Mouse (Mus musculus) gastrocnemius, postnatal 36 days (tissue): Measurements from ENCODE around the gene Cfap69. TPM values are rescaled to one million over a fixed set of nuclear protein-coding genes. Genes with fewer than 3 reads are reported as not detected.

Source experiments
- DNase-seq, 2 experiments: peaks; one replicate each; pipeline ENCODE4 v3.0.0; 2022
- intact Hi-C: fragments of 180-260 bp; cut with DNase I; formaldehyde crosslinking; loops from one replicate; pipeline ENCODE4 v1.15.1; 2025
- total RNA-seq, 2 experiments: library from RNA; stranded (reverse); gene quantifications; 2 replicates each; pipeline ENCODE4 v1.2.3; 2021

The Cfap69 gene
- total RNA-seq, 2 experiments from 2014 or later, result 0.41 TPM; not detected in 1

DNA sequence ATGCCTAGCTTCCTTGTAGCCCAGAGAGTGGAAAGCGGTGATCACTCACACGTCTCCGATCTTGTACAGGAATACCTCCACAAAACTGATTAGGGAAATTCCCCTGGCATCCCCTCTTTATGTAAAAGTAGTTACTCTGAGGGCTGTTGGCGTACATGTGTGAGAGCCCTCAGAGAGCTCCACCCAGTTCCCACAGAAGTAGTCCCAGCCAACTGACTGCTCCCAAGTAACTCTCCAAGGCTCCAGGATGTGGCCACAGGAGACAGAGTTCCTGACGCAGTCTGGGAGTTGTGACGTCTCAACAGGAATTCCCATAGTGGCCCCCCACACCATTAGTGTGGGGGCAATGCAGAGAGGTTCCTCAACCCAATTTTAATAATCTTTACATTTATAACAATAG is 982 bp downstream of the Cfap69 start:
- DNase-seq, result no peak
- intact Hi-C loops, result no loop called here

DNA sequence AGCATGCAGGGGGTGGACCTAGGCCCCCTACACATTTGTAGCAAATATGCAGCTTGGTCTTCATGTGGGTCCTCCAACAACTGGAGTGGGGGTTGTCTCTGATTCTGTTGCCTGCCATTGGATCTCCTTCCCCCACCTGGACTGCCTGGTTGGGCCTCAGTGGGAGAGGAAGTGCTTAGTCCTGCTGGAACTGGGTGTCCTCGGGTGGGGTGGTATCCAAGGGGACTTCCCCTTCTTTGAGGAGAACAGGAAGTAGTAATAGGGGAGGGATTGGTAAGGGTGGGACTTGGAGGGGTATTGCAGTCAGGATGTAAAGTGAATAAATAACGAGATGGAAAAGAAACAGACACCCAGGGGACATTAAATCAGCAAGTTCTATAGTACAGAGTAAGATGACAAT is 5.4 kb downstream of the Cfap69 start:
- intact Hi-C loops, result no loop called here
- DNase-seq, result no peak

DNA sequence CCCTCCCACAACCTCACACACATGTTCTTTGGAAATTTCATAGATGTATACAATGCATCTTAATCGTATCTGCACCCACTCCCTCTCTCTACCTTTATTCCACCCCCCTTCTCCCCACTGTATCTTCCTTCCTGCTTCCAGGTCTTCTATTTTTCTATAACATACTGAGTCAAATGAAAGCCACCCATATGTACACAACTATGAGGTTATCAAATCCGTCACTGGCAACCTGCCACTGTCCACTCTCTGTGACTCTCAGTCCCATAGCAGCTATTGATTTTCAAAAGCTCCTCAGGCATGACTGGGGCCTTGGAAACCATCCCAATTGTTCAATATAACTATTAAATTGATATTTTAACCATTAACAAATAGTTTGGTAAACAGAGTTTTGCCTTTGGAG is 6.1 kb downstream of the Cfap69 start:
- DNase-seq, result no peak
- intact Hi-C loops, result no loop called here

DNA sequence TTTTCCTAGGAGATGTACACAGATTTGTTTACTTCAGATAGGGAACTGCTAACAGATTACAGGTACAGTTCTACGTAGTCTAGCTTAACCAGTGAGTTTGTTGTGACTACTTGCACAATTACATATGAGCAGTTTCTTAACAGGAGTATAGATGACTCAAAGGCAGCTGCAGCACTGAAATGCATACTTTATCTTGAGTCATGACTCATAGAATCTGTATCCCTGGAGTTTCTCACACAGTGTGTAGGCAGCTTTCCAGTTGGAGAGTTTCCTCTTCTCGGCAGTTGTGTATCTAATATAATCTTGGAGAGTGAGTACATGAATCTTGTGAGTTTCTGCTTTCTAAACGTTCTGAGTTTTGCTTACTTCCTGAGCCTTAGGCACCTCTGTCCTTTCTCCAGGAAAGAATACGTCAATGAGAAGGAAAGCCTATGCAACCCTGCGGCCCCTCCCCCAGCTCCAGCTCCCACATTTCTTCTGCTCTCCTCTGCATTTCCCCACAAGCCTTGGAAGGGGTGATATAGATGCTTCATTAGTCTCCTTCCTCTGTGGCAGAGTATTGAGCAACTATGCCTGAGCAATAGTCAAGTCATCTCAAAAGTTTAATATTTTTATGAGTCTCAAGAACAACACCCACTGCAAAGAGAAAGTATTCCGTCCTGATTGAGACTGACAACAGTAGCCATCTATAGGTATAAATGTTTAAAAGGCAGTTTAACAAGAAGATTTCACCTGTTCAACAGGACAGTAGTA is 15.0 kb downstream of the Cfap69 start:
- DNase-seq, result no peak
- intact Hi-C loops, result loop anchor here (10.0 kb wide), 1 partner anchor 144 kb away; no protein-coding TSS in a partner anchor

DNA sequence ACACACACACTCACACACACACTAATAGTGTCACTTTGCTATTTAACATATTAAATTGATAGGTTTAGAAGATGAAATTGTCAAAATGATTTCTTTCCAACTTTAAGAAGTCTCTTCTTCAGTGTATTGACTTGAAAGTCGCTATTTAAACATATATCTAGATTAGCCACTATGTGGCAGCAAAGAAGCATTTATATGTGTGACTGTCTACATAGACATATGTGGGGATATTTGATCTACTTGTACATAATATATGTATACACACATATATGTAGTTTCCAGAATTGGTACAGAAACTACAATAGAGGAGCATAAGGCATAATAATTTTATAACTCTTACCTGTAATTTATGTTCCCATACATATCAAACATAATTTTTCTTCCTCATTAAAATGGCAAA is 17.9 kb downstream of the Cfap69 start:
- intact Hi-C loops, result loop anchor here (10.0 kb wide), 1 partner anchor 141 kb away; no protein-coding TSS in a partner anchor
- DNase-seq, result no peak

DNA sequence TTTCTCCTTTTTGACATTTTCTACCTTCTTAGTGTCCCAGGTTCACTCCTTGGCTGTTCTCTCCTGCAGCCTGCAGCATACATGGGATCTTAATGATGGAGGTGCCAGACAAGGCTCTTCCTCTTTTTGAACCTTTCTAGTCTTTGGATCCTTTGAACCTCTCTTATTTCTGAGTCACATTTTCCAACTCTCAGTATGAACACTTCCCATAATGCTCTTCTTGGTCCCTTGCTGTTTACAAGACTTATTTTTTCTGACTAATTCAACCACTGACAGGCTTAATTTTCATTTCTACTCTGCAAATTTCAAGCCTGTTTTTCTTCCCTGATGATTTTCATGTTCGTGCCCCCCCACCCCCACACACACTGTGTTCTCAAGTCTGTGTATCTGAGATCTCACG is 25.5 kb downstream of the Cfap69 start:
- intact Hi-C loops, result no loop called here
- no peak for DNase-seq

DNA sequence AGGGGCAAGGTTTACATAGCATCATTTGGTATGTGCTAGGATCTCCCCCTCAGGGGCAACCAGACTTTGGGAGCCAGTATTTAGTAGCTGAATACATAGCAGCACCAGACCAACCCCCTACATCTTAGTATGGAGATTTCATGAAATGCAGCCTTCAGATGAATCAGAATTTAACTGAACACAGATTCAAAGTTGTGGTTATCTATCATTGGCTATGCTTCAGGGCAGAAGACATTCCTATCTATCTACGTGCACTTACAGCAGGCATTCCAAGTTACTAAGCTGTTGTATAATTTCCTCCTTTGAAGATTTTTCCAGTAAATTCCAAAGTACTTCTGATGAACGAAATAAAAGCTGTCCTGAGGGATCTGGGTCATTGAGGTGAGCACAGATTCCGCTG is 38.5 kb downstream of the Cfap69 start:
- no peak for DNase-seq
- intact Hi-C loops, result no loop called here

DNA sequence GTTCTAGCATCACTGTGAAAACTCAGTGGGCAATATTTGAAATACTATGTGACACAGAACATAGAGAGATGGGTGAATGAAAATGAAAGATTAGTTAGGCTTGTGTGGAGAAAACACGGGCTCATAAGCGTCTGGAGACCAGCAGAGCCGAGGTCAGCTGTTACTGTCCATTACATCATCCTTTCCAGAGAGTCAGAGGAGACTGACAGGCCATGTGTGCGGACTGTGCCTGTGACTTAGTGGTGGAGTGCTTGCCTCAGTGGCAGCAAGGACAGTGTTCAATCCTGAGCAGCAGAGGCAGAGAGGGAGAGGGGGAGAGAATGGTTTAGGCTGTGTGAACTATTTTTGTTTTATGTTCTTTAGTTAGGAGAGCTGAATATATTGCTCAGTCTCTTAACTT is 45.7 kb downstream of the Cfap69 start:
- no peak for DNase-seq
- intact Hi-C loops, result no loop called here

DNA sequence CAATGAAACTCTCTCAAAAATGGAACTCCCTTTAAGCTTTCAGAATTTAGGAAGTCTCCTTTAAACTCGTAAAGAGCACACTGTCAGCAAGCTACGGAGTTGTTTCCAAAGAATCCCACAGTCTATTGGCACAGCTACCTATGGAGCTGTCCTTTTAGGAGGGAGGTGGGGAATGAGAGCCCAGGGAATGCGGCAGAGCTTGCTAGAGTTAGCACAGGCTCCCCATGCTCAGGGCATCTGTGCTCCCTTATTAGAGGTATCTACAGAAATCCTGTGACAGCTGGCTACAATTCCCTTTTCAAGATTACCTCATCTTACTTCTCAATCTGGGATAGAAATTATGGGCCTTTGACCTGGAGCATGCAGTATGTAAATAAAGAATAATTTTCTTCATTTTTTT is 53.5 kb downstream of the Cfap69 start:
- intact Hi-C loops, result no loop called here
- no peak for DNase-seq

DNA sequence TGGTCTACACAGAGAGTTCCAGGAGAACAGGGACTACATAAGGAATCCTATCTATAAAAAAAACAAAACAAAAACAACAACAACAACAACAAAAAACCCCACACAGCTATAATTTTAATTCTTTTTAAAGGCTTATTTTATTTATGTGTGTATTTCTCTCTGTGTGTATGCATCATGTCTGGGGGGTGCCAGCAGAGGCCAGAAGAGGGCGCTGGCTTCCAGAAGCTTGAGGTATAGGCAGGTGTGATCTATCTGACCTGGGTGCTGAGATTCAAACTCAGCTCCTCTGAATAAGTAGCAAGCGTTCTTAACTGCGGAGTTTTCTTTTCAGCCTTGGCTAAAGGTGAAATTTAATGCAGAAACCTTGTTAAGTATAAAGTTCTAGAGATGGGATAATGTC is 76.4 kb downstream of the Cfap69 start:
- intact Hi-C loops, result no loop called here
- DNase-seq, result no peak

DNA sequence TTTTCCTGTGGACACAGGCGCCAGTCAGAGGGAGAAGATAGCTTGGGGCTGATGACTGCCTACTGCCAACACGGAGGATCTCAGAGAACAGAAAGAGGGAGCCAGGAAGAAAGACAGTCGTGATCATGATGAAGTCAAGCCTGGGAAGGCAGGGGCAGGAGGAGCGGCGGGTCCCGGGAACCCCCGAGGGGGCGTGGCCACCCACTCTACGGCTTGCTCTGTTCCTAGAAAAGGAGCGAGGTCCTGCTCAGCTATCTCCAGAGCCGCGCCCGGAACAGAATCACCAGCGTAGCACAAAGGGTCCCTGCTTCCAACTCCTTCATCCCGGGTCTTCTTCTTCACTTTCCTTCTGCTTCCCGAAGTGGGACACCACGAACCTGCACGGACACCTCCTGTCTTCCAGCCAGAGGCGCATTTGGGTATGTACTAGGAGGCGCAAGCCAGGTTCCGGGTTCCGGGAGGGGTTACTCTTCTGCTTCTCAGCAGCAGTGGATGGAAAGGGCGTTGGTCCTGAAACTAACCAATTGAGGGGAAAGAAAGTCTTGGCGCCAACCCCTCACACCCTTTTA is 90.2 kb downstream of the Cfap69 start, which contains the start of gene Gm8773:
Gene Gm8773 (plus strand): TSS at position 51 of the 569 bp plus-strand sequence.
- DNase-seq, result peak in 1 of 2 experiments; percentile 4
- intact Hi-C loops, result no loop called here

DNA sequence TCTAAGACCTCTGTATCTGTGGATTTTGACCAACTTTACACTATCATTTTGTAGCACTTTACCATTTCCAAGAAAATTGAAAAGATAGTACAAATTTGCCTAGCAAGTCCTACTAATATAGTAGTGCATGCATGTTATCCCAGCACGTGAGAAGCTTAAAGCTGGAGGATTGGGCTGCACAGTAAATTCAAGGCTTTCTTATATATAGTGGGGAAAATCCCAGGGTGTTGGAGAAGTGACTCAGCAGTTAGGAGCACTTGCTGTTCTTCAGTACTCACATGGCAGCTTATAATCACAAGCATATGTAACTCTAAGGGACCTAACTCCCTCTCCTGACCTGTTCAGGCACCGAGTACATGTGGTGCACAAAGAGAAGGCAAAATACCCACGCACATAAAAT is 101.6 kb downstream of the Cfap69 start:
- DNase-seq, result no peak
- intact Hi-C loops, result no loop called here

DNA sequence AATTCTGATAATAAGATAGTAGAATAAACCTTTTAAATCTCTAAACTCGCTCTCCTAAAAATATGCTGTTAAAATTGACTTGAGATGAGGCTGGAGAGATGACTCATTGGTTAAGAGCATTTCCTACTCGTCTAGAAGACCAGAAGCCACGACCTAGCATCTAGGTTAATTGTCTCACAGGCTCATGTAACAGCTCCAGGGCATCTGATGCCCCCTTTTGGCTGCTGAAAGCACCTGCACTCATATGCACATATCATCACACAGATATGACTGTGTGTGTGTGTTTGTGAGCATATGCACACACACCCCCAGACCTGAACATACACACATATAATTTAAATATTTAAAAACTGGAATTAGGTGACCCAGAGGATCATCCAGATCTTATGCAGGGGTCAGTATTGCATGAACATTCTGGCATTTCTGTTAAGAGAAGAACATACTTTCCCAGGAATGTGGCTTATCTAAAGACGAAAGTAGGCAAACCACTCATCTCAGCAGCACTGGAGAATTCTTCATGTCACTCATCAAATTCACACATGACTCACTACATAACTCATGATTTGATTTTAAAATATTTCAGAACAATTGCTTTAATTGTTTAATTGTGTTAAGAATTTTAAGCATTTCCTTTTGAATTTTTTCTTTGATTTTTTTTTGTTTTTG is 102.9 kb downstream of the Cfap69 start:
- no peak for DNase-seq
- intact Hi-C loops, result no loop called here

DNA sequence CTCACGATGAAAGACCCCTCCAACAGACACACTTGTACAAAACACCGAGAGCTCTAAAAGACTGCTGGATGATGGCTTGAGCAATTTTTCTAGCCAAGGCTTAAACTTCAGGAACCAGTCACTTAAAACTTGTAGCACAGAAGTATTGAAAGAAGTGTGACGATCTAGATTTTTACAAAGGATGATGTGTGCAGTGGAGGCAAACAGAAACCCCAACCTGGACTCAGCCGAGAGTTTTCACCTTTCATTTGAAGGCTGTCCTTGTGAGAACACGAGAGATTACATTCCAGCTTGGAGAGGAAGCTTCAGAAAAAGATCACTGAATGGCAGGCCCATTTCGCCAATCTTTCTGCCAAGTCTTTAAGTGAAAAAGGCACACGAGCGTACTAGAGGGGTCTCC is 104.2 kb downstream of the Cfap69 start:
- DNase-seq, result no peak
- intact Hi-C loops, result no loop called here

DNA sequence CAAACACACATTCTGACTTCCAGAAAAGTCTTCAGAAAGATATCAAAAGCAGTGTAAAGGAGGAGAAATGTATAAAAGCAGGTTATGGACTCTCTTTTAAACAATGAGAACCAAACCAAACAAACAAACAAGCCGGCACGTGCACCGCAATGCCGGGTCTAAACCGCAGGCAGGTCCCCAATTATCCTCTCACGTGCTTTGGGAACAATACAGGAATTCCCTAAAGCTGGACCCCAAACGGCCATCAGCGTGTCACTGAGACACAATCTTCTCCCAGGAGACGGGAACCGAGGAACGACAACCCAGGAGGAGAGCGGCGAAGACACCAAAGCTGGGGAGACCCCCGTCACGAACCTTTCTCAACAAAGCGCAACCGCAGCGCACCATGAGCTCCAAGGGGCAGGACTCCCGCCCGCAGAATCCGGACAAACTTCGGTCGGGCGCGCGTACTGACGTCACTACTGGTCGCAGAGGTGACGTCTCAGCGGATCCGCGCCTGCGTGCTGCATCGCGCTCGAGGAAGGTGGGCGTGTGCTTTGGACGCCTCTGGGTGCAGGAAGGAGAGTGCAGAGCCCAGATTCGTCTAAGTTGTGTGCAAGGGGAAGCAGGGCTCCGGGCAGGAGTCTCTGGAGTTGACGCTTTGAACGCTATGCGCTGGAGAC is 104.8 kb downstream of the Cfap69 start, which contains the start of gene Gtpbp10:
Gene Gtpbp10 (minus strand): TSS at position 460 of the 662 bp plus-strand sequence.
- DNase-seq, result peak; percentile 84 to 90
- intact Hi-C loops, result no loop called here

DNA sequence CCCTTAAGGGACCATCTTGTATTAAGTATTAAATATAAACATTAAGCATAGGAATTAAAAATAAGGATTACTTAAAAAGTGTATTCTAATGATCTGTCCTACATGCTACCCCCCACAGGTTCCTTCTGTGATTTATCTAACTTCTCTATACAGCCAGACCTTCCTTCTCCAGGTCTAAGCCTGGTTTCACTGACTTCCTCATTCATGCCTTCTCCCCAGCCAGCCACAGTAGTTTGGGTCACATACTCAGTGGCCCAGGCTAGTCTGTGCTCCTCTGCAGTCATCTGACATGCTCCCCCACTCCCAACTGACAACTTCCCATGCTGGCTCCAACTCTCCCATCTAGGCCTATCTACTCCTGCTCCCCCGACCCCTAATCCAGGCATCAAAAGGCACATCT is 112.9 kb downstream of the Cfap69 start:
- no peak for DNase-seq
- intact Hi-C loops, result loop anchor here (5.0 kb wide), 1 partner anchor 34 kb away; no protein-coding TSS in a partner anchor

DNA sequence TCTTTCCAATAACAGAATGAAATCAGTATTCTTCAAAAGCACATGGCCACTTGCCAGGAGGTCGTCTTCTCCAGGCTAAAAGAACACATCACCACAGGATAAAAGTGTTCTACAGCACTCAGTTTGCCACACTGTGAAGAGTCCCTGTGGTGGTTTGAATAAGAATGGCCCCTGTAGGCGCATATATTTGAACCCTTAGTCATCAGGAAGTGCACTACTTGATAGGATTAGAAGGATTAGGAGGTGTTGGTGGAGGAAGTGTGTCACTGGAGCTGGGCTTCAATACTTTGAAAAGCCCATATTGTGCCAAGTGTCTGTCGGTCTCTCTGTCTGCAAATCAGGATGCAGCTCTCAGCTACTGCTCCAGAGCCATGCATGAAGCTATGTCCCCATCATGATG is 123.7 kb downstream of the Cfap69 start:
- DNase-seq, result no peak
- intact Hi-C loops, result no loop called here

DNA sequence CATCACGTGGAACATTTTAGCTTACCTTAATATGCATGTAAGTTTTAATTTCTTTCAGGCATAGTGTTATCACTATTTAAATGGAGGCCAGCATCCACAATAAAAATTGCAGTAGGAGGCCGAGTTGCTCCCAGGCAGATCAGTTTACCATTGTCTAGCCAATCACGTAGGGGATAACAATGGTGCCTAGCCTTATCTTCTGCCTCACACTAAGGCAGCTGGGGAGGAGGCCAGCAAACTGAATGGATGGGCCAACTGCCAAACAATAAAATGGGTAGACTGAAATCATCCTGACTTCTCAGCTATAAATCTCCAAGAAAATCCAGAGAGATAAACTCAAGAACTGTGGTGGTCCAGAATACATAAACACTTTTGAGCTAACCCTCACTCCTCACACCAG is 124.3 kb downstream of the Cfap69 start:
- intact Hi-C loops, result no loop called here
- no peak for DNase-seq

DNA sequence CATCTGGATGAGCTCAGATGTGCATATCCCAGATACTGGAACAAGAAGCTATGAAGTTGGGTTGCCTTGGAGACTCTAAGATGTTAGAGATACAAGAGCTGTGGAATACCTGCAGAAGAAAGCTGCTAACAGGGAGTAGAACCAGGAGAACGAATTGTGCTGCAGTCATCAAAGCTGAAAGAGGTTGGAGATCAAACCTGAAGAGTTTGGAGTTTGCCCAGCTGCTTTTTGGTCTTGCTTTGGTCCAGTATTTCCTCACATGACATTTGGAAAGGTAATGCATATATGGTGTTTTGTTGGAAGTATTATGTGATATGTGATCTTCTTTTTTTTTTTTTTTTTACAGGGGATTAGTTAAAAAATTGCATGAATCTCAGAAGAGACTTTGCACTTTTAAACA is 127.9 kb downstream of the Cfap69 start:
- DNase-seq, result no peak
- intact Hi-C loops, result no loop called here

DNA sequence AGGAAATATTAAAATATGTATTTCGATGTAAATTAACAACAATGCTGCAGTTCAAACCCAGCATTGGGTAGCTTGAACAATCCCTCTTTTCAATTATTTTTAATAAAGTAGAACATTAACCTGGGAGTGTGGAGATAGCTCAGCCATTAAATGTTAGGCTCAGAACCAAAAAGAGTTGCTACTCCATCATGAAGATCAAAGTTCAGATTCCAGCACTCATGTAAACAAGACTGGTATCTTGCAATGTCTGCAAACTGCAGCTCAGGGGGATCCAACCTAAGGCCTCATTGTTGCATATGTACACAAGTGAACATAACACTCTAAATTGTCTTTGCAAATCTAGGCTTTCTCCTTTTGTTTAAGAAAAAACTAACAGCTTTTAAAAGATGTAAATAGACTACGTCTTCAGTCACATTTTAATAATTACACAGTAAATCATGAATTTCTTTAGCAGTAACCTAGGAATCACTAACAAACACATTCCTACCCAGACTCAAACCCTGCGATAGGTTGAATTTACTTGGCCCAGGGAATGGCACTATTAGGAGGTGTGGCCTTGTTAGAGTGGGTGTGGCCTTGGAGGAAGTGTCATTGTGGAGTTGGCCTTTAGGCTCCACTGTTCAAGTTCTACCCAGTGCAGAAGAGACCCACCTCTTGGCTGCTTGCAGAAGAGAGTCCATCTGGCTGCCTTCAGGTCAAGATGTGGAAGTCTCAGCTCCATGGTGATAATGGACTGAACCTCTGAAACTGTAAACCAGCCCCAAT is 130.2 kb downstream of the Cfap69 start:
- DNase-seq, result no peak

More for the DNA sequence above, 130.2 kb downstream of the Cfap69 start:
- intact Hi-C loops, result no loop called here
